Mouse (Mus musculus) lung, adult 2 months (tissue): ENCODE results near the gene Rapgef3.

Source experiments
- CTCF ChIP-seq: fragments of 200-500 bp; IDR thresholded peaks from 2 replicates; pipeline ENCODE4 v1.5.1; 2011; ENCODE audit warnings: mild to moderate bottlenecking, low read length, control low read depth; ENCODE audit not compliant: insufficient read depth
- POLR2A ChIP-seq: fragments of 200-500 bp; IDR thresholded peaks from 2 replicates; pipeline ENCODE4 v1.6.1; 2011; ENCODE audit warnings: low read depth, mild to moderate bottlenecking, control low read depth, low read length, borderline replicate concordance; ENCODE audit errors: extremely low read depth

DNA sequence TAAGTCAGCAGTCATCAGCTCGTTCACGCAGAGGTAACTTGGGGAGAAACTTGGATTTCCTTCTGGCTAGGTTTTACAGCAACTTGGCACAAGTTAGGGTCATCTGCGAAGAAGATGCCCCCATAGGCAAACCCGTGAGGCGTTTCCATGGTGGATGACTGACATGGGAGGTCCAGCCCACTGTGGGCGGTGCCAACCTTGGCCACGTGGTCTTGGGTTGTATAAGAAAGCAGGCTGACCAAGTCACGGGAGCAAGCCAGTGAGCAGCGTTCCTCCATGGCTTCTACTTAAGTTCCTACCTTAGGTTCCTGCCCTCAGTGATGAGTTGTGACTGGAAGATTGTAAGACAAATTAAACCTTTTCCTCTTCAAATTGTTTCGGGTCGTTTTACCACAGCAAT, 35.8 kb downstream of the Rapgef3 start:
- no peak for TF ChIP-seq CTCF
- no peak for TF ChIP-seq POLR2A
